Mouse (Mus musculus): ENCODE data around the gene Tex2.

DNA sequence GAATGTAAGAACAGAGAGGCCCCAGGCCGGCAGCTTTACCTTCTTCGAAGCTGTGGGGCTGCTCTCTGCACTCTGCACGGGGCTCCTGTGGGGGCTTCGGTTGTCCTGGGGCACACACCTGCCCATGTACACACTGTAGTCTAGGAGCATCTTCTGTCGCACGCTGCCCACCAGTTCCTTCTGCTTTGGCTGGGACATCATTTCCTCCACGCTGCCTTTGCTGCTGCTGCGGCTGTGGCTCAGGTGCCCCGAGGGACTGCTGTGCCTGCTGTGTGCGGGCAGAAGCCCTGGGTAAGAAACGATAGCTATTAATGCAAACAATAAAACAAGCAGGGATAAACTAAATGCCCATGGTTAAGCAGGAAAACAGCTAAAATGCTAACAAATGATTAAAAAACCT is 69.1 kb downstream of the Tex2 start:
- TF ChIP-seq POLR2A (IDR thresholded peaks at IDR 0.05; ENCODE audit: insufficient read depth, low read depth, low read length) (no peak), CTCF (IDR thresholded peaks at IDR 0.05; ENCODE audit: insufficient read depth, low read depth, low read length) (no peak)

Measured in olfactory bulb, adult 2 months (tissue).